Mouse (Mus musculus) CD4-positive helper T cell, adult 2 months (primary cell): ENCODE results near the gene Ddost.
A peak's percentile ranks its signal among the peaks of the same experiment; 100 is the strongest.

ENCODE experiments used
- DNase-seq: peaks from one replicate; pipeline ENCODE4 v3.0.0-alpha.2; 2012; ENCODE audit warnings: low read depth, missing footprints, low spot score

The Ddost gene

GRCm38 (mm10) chr4:138310311-138310910 lies 5.9 kb downstream of the Ddost start:
- no peak for DNase-seq

- peak; percentile 52 for DNase-seq
Observed at GRCm38 (mm10) chr4:138311595-138311994, 7.1 kb downstream of the Ddost start.

- DNase-seq: no peak
Observed at GRCm38 (mm10) chr4:138312105-138312504, 7.6 kb downstream of the Ddost start.

- no peak for DNase-seq
Observed at GRCm38 (mm10) chr4:138313021-138313420, 8.5 kb downstream of the Ddost start.

GRCm38 (mm10) chr4:138313795-138314194 lies 9.3 kb downstream of the Ddost start:
- DNase-seq: no peak

GRCm38 (mm10) chr4:138315781-138316180 lies 11.3 kb downstream of the Ddost start:
- DNase-seq: peak; percentile 35

- no peak for DNase-seq
Observed at GRCm38 (mm10) chr4:138316369-138316768, 11.8 kb downstream of the Ddost start.

- peak; percentile 61 for DNase-seq
Observed at GRCm38 (mm10) chr4:138318509-138319266, 14.2 kb downstream of the Ddost start.

- peak; percentile 83 for DNase-seq
Observed at GRCm38 (mm10) chr4:138319508-138319907, 15.0 kb downstream of the Ddost start.

GRCm38 (mm10) chr4:138320711-138321110 lies 16.2 kb downstream of the Ddost start:
- DNase-seq: no peak

GRCm38 (mm10) chr4:138321488-138321887 lies 17.0 kb downstream of the Ddost start:
- DNase-seq: no peak

- no peak for DNase-seq
Observed at GRCm38 (mm10) chr4:138322692-138323091, 18.2 kb downstream of the Ddost start.

GRCm38 (mm10) chr4:138323753-138324152 lies 19.2 kb downstream of the Ddost start:
- no peak for DNase-seq

GRCm38 (mm10) chr4:138324451-138324850 lies 19.9 kb downstream of the Ddost start:
- no peak for DNase-seq

- peak; percentile 91 for DNase-seq
Observed at GRCm38 (mm10) chr4:138325466-138326076, 21.0 kb downstream of the Ddost start.

- peak; percentile 91 for DNase-seq
Observed at GRCm38 (mm10) chr4:138326077-138326695, 21.7 kb downstream of the Ddost start, which contains the start of gene Pink1. Pink1 (minus strand) TSS chr4:138326307.

- DNase-seq: peak; percentile 76
Observed at GRCm38 (mm10) chr4:138327155-138327554, 22.6 kb downstream of the Ddost start.

GRCm38 (mm10) chr4:138327891-138328470 lies 23.5 kb downstream of the Ddost start:
- DNase-seq: peak; percentile 58

GRCm38 (mm10) chr4:138330264-138330671 lies 25.7 kb downstream of the Ddost start:
- DNase-seq: no peak

- DNase-seq: no peak
Observed at GRCm38 (mm10) chr4:138331647-138332046, 27.1 kb downstream of the Ddost start.

- DNase-seq: no peak
Observed at GRCm38 (mm10) chr4:138333135-138333534, 28.6 kb downstream of the Ddost start.

GRCm38 (mm10) chr4:138335036-138335435 lies 30.5 kb downstream of the Ddost start:
- no peak for DNase-seq
